Mouse (Mus musculus): Measurements from ENCODE around the gene Myh14.

- no peak for TF ChIP-seq CTCF (IDR thresholded peaks at IDR 0.05; ENCODE audit: low read depth)
- TF ChIP-seq EP300 (IDR thresholded peaks at IDR 0.05; ENCODE audit: low read depth) = no peak
Measured at GRCm38 (mm10) chr7:44601646-44602045, 69.0 kb downstream of the Myh14 start.
